Mouse (Mus musculus) megakaryocyte, embryonic 14.5 days (primary cell): Measurements from ENCODE around the gene Eif3g. TPM values are rescaled to one million over a fixed set of nuclear protein-coding genes. Genes with fewer than 3 reads are reported as not detected.
A peak's percentile ranks its signal among the peaks of the same experiment; 100 is the strongest.

Experiments
- H3K27me3 ChIP-seq: replicated peaks from 2 replicates; pipeline ENCODE3; 2012; ENCODE audit warnings: inconsistent platforms
- H3K36me3 ChIP-seq: replicated peaks from 2 replicates; pipeline ENCODE3; 2012; ENCODE audit warnings: low read length, inconsistent platforms, mixed read lengths
- H3K4me1 ChIP-seq: 2 replicates; pipeline ENCODE4 v1.6.1; 2012; ENCODE audit warnings: inconsistent platforms
- H3K4me3 ChIP-seq: replicated peaks from 2 replicates; pipeline ENCODE3; 2012; ENCODE audit warnings: moderate library complexity, mild to moderate bottlenecking, inconsistent platforms
- H3K9me3 ChIP-seq: 2 replicates; pipeline ENCODE4 v1.6.1; 2012; ENCODE audit warnings: inconsistent platforms
- FLI1 ChIP-seq: IDR thresholded peaks from 2 replicates; pipeline ENCODE4 v1.6.1; 2012; ENCODE audit warnings: low read length, inconsistent platforms, mixed read lengths
- GATA1 ChIP-seq: IDR thresholded peaks from 3 replicates; pipeline ENCODE4 v1.6.1; 2012; ENCODE audit warnings: mixed read lengths, low read length, inconsistent platforms, borderline replicate concordance
- polyA plus RNA-seq: library from polyadenylated mRNA; stranded (reverse); fragments of >175 nt; gene quantifications from 2 replicates; pipeline ENCODE4 v1.2.3, GENCODE M21; 2012; ENCODE audit warnings: low replicate concordance; ENCODE audit not compliant: insufficient read depth

Gene Eif3g
- polyA plus RNA-seq, 1 experiment, result 342 TPM

DNA sequence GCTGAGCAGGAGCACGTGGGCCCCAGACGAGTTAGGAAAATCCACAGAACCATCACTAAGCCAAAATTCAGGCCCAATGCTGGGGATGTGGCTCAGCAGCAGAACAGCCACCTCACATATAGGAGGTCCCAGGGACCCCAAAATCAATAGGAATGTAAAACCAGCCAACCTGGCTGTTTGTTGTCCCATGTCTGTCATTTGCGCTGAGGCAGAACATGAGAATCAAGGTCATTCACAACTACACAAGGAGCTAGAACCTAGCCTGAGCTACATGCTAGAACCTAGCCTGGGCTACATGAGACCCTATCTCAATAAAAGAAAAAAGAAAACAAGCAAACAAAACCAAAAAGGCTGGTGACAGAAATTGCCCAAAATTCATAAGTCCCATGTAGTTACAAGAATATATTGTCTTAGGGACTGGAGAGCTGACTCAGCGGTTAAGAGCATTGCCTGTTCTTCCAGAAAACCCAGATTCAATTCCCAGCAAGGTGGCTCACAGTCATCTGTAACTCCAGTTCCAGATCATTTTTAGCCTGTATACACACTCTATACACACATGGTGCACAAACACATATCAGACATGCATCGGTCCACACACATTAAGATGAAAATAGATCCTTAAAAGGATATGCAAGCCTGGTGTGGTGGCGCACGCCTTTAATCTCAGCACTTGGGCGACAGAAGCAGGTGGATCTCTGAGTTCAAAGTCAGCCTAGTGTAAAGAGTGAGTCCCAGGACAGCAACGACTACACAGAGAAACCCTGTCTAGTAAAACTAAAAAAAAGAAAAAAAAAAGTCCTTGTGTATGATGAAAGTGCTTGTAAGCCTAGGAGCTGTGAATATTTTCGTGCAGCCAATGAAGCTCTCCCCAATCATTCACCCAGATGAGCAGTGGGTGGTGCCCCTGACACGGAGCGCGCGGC, 21.0 kb downstream of the Eif3g start:
- TF ChIP-seq FLI1 (no peak), GATA1 (no peak)
- H3K27me3 ChIP-seq, result no peaks in the 10 kb centered on the region

DNA sequence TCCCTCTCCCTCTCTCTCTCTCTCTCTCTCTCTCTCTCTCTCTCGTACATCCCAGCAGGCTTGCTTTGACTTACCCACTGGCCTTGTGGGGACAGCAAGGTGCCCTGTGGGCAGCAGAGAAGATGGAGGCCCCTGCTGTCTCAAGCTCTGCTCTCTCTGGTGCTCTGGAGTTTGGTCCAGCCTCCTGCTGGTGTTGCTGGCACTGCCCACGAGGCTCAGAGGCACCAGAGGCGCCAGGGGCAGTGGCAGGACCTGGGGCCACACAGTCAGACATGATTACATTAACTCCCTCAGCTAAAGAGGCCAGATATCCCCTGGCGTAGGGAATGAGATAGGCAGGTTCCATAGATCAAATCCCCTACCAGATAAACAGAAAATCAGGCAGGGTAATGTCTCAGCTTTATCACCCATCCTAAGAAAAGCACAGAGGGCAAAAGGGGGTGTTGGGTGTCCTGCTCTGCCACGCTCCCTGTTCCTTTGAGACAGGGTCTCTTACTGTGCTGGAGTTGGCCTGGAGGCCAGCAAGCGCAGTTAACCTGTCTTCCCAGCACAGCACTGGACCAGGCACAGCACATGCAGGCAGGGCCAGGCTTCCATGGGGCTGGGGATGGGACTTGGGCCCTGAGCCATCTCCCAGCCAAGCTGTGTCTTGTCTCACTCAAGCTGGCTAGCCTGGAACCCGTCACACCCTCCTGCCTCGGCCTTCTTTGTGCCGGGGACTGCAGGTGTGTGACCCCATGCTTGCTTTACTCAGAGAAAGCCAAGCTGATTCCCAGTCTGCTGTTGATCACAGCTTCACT, 21.9 kb downstream of the Eif3g start:
- H3K27me3 ChIP-seq, result no peaks in the 10 kb centered on the region
- H3K4me1 ChIP-seq, result peaks cover 45% of the 10 kb centered on the region
- H3K9me3 ChIP-seq, result no peaks in the 10 kb centered on the region
- no peak overlapping the region for H3K4me3 ChIP-seq
- peaks cover 42% of the 10 kb centered on the region for H3K36me3 ChIP-seq
- TF ChIP-seq GATA1, result no peak
- no peak for TF ChIP-seq FLI1

More for the DNA sequence above, 21.0 kb downstream of the Eif3g start:
- peaks cover 33% of the 10 kb centered on the region for H3K36me3 ChIP-seq
- H3K4me3 ChIP-seq, result peak overlapping the region; percentile 94
- H3K4me1 ChIP-seq, result peaks cover 37% of the 10 kb centered on the region
- no peaks in the 10 kb centered on the region for H3K9me3 ChIP-seq

DNA sequence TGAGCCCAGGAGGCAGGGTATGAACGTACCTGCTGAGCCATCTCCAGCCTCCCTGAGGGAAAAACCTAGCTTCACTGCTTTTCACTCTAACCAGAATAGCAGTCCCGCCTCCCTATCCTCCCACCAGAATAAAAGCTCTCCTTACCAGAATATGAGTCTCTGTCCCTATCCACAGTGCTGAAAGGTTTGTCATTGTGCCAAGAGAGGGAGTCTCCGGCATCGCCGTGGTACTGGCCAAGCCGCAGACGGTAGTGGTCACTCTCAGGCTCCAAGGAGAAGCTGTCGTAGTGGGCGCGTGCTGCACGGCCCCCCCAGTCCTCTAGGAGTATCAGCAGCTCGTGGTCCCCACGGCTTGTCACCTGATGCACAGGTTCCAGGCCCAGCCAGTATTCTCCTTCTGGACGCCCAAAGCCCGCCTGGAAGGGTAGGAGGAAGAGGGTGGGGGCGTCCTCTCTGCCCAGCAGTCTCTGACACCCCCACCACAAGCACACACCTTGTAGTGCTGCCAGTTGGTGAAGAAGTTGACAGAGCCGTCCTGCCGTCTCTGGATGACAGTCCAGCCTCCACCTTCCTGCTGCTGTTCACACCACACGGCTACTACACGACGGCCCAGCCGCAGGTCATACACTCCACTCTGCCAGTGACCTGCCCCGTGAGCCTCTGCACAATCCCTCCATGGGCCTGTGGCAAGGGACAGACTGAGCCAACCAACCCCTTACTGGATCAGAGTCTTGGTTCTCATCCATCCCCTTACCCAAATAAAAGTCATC, 23.2 kb downstream of the Eif3g start:
- H3K27me3 ChIP-seq, result no peaks in the 10 kb centered on the region
- no peak overlapping the region for H3K4me3 ChIP-seq
- H3K4me1 ChIP-seq, result peaks cover 49% of the 10 kb centered on the region
- H3K9me3 ChIP-seq, result no peaks in the 10 kb centered on the region
- peaks cover 55% of the 10 kb centered on the region for H3K36me3 ChIP-seq
- TF ChIP-seq GATA1, result no peak

DNA sequence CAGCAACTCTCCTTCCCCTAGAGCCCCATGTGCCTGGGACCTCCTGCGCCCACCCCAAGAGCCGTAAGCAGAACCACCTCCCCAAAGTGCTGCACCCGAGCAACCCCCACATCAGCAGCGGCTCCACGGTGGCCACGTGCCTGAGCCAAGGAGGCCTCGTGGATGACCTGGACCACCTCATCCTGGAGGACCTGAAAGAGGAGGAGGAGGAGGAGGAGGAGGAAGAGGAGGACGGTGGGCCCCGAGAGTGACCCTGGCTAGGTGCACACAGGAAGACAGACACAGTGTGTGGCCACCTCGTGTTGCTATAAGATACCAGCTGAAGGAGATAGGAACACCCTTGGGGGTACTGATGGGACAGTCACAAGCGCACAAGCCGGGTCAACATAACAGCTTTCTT, 24.9 kb downstream of the Eif3g start:
- H3K9me3 ChIP-seq, result no peaks in the 10 kb centered on the region
- peaks cover under 1% of the 10 kb centered on the region for H3K27me3 ChIP-seq
- H3K4me1 ChIP-seq, result peaks cover 44% of the 10 kb centered on the region
- TF ChIP-seq FLI1 (no peak), GATA1 (no peak)
- H3K4me3 ChIP-seq, result no peak overlapping the region
- H3K36me3 ChIP-seq, result peaks cover 58% of the 10 kb centered on the region

DNA sequence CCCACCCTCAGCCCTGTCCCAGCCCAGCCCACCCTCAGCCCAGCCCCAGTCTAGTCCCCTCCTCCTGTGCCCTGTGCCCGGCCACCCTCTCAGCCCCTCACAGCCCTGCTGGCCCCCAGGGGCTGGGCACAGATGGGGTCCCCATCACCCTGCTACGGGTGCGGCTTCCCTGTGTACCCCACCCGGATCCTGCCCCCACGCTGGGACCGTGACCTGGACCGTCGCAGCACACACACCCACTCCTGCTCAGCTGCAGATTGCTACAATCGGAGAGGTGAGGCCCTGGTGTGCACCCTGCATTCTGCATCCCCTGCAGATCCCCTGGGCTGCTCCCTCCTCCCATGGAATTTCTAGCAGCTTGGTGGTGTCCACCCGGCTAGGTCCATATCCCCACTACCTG, 25.4 kb downstream of the Eif3g start:
- H3K4me1 ChIP-seq, result peaks cover 45% of the 10 kb centered on the region
- H3K4me3 ChIP-seq, result no peak overlapping the region
- TF ChIP-seq FLI1 (no peak), GATA1 (no peak)
- H3K27me3 ChIP-seq, result peaks cover 4% of the 10 kb centered on the region
- H3K9me3 ChIP-seq, result no peaks in the 10 kb centered on the region
- H3K36me3 ChIP-seq, result peaks cover 58% of the 10 kb centered on the region

DNA sequence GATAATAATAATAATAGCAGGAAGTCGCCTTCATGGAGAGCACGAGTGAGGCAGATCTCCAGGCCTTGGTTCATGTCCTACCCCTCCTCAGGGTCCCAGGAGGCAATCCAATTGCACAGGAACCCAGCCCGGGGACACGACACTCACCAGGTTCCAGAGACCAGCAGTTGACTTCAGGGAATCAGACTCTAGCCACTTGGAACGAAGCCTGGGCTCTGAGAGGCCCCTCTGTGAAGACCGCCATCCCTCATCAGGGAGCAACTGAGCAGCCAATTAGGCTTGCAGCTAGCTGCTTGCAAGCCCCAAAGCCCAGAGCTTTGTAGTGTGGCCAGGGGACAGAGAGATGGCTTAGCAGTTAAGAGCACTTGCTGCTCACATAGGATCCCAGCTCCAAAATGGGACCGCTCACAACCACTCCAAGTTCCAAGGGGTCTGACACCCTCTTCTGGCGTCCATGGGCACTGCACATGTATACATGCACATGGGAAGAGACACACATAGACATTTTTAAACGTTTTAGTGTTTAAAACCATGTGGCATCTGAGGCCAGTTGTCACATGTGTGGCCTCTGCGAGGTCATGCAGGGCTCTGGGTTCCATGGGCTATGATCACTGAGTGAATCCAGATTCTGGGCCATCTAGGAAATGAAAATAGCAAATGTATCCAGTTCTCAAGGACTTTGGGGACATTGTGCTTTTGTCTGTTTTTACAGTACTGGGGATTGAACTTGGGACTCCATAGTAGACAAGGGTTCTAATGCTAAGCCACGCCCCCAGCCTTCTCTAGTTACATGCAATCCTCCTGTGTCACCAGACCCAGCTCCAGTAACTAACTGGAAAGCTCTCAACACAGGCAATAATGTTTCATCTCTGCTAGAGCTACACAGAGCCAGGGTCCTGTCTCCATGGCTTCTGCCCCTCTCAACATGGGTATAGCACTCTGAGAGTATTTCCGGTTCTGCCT, 27.9 kb downstream of the Eif3g start:
- peaks cover 44% of the 10 kb centered on the region for H3K4me1 ChIP-seq
- H3K27me3 ChIP-seq, result peaks cover 19% of the 10 kb centered on the region
- no peaks in the 10 kb centered on the region for H3K9me3 ChIP-seq
- H3K36me3 ChIP-seq, result peaks cover 56% of the 10 kb centered on the region
- H3K4me3 ChIP-seq, result no peak overlapping the region
- TF ChIP-seq FLI1, result no peak
- no peak for TF ChIP-seq GATA1

DNA sequence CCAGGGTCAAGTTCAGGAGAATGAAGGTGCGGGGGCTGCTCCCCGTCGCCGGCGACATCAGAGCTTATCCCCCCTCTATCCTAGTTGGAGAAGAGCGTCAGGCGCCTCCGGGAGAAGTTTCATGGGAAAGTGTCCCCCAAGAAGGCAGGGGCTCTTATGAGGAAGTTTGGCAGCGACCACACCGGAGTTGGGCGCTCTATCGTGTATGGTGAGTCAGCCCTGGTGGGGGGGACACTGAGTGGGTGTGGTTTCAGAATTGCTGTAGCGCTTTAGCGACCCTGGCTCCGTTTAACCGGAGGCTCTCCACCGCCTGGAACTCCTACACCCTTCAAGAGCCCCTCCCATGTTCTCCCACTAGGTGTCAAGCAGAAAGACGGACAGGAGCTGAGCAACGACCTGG, 29.2 kb downstream of the Eif3g start:
- no peaks in the 10 kb centered on the region for H3K9me3 ChIP-seq
- peak overlapping the region; percentile 95 for H3K4me3 ChIP-seq
- peaks cover 21% of the 10 kb centered on the region for H3K27me3 ChIP-seq
- H3K4me1 ChIP-seq, result peaks cover 44% of the 10 kb centered on the region
- TF ChIP-seq FLI1 (no peak), GATA1 (no peak)
- peaks cover 44% of the 10 kb centered on the region for H3K36me3 ChIP-seq

DNA sequence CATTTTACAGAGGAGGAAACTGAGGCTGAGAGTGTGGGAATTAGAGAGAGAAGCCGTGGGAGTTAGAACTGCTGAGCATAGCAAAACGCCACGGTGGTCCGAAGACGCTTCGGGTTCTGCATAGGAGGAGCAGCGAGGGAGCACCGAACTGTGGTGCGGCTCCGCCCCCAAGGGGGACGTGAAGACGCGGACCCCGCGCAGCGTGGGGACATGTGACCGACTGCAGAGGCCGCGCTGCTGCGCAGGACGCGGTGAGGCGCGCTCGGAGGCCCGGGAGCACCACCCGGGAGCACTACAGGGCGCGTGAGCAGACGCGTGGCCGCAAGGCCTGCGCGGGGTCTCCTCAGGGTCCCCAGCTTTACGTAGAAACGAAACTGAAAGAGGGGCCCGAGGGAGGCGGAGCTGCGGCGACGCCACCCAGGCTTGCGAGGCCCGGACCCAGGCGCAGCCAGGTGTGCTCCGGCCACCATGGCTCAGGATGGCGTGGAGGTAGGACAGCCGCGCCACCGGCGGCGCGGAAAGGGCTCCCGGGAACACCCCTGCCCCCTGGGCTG, 29.9 kb downstream of the Eif3g start, which contains the start of gene A230050P20Rik:
Gene A230050P20Rik (plus strand): TSS at position 195 of the 554 bp plus-strand sequence.
- Histone ChIP-seq H3K9me3 (no peaks in the 10 kb centered on the region), H3K36me3 (peaks cover 36% of the 10 kb centered on the region), H3K27me3 (peaks cover 21% of the 10 kb centered on the region), H3K4me1 (peaks cover 44% of the 10 kb centered on the region), H3K4me3 (peak within 1 kb of the TSS; percentile 95)
- TF ChIP-seq GATA1 (no peak), FLI1 (no peak)

DNA sequence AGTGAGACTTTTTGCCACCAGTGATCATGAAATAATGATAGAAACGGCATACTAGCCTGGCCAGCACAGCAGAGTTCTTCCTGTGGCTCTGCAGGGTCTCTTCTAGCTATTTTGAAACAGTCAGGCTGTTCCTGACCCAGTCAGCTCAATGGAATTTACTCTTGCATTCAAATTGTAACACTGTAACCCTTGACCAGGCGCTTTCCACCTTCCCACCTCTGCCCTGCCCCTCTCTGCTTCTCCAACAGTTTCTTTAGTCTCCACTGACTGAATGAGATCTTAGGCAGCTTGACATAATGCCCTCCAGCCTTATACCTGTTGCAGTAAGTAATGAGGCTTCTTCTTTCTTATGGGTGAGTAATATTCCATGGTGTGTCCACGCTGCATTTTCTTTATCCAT, 31.5 kb downstream of the Eif3g start:
- H3K9me3 ChIP-seq, result no peaks in the 10 kb centered on the region
- H3K4me3 ChIP-seq, result no peak overlapping the region
- peaks cover 20% of the 10 kb centered on the region for H3K36me3 ChIP-seq
- peaks cover 45% of the 10 kb centered on the region for H3K4me1 ChIP-seq
- H3K27me3 ChIP-seq, result peaks cover 21% of the 10 kb centered on the region
- no peak for TF ChIP-seq GATA1
- no peak for TF ChIP-seq FLI1
